Mouse (Mus musculus): ENCODE data around the gene Terb1. TPM values are rescaled to one million over a fixed set of nuclear protein-coding genes. Genes with fewer than 3 reads are reported as not detected.

Terb1 gene
- polyA plus RNA-seq, 1 experiment from 2014 or later = not detected

GRCm38 (mm10) chr8:104434826-104435354 is 74.8 kb downstream of the Terb1 start:
- ATAC-seq (ENCODE audit: insufficient read depth) = no peak
- H3K4me2 ChIP-seq = no peak overlapping the region

DNA sequence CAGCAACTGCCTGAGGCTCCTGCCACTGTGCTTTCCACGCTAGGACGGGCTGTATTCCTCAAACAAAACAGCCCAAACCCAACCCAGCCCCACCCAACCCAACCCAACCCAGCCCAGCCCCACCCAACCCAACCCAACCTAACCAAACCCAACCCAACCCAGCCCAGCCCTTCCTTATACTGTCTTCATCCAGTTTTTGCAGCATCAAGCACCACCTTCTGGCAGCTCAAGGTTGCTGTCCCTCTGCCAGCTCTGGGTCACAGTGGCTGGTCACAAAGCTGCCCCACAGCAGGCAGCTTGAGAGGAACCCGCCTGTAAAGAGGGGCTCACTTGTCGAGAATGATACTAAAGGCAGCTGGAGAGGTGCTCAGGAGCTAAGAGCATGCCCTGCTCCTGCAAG is 75.4 kb downstream of the Terb1 start:
- 50% methylated on average over 4 of the region's 4 CpGs for WGBS (ENCODE audit: insufficient replicate concordance)
- Histone ChIP-seq H3K36me3 (replicated peaks) (peaks cover 89% of the 10 kb centered on the region), H3K27ac (replicated peaks) (no peak overlapping the region), H3K9ac (no peak overlapping the region), H3K4me3 (replicated peaks) (no peak overlapping the region), H3K27me3 (no peaks in the 10 kb centered on the region), H3K4me1 (replicated peaks) (peaks cover 19% of the 10 kb centered on the region), H3K4me2 (peak overlapping the region; percentile 23), H3K9me3 (replicated peaks) (no peaks in the 10 kb centered on the region)
- ATAC-seq (ENCODE audit: insufficient read depth) = peak; percentile 68

More at GRCm38 (mm10) chr8:104434826-104435354, 74.8 kb downstream of the Terb1 start:
- peaks cover 19% of the 10 kb centered on the region for H3K4me1 ChIP-seq (replicated peaks)
- no peaks in the 10 kb centered on the region for H3K9me3 ChIP-seq (replicated peaks)
- H3K4me3 ChIP-seq (replicated peaks) = no peak overlapping the region
- no peak overlapping the region for H3K9ac ChIP-seq
- H3K27ac ChIP-seq (replicated peaks) = no peak overlapping the region
- 79% methylated on average over 18 of the region's 18 CpGs for WGBS (ENCODE audit: insufficient replicate concordance)
- peaks cover 90% of the 10 kb centered on the region for H3K36me3 ChIP-seq (replicated peaks)
- H3K27me3 ChIP-seq = no peaks in the 10 kb centered on the region

DNA sequence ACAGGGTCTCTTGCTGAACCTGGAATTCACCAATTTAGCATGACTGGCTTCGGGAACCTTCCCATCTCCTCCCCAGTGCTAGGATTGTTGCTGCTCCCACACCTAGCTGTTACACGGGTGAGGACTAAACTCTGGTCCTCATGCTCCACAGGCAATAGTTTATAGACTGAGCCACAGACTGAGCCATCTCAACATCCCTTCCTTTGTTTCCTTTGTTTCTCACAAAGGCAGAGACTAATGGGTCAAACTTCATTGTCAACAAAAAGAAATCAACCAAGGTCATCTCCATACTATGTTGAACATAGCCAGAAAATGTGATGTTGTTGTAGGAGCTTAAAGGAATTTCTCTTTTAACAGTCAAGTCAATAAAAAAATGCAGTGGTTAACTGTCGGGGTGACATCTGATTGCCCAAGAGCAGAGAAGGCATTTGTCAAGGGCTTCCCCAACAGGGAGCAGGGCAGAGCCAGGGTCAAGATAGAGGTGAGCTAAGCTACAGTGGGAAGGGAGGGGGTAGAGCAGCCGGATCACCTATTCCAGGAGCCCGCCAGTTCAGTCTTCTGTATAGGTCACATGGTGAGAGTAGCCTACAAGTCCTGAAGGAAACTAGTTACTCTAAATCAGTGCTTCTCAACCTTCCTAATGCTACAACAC is 76.4 kb downstream of the Terb1 start:
- Histone ChIP-seq H3K9ac (no peak overlapping the region), H3K27me3 (no peaks in the 10 kb centered on the region), H3K4me1 (replicated peaks) (peaks cover 19% of the 10 kb centered on the region), H3K27ac (replicated peaks) (no peak overlapping the region), H3K4me3 (replicated peaks) (no peak overlapping the region), H3K9me3 (replicated peaks) (no peaks in the 10 kb centered on the region), H3K4me2 (no peak overlapping the region), H3K36me3 (replicated peaks) (peaks cover 89% of the 10 kb centered on the region)
- WGBS (ENCODE audit: insufficient replicate concordance) = 79% methylated on average over 5 of the region's 5 CpGs
- ATAC-seq (ENCODE audit: insufficient read depth) = no peak

GRCm38 (mm10) chr8:104432656-104433055 is 77.1 kb downstream of the Terb1 start:
- H3K36me3 ChIP-seq (replicated peaks) = peaks cover 92% of the 10 kb centered on the region
- peaks cover 19% of the 10 kb centered on the region for H3K4me1 ChIP-seq (replicated peaks)
- no peak for ATAC-seq (ENCODE audit: insufficient read depth)
- no peak overlapping the region for H3K9ac ChIP-seq
- no peaks in the 10 kb centered on the region for H3K27me3 ChIP-seq
- no peak overlapping the region for H3K4me3 ChIP-seq (replicated peaks)
- no peaks in the 10 kb centered on the region for H3K9me3 ChIP-seq (replicated peaks)
- WGBS (ENCODE audit: insufficient replicate concordance) = 94% methylated on average over 6 of the region's 6 CpGs
- no peak overlapping the region for H3K4me2 ChIP-seq
- H3K27ac ChIP-seq (replicated peaks) = no peak overlapping the region

DNA sequence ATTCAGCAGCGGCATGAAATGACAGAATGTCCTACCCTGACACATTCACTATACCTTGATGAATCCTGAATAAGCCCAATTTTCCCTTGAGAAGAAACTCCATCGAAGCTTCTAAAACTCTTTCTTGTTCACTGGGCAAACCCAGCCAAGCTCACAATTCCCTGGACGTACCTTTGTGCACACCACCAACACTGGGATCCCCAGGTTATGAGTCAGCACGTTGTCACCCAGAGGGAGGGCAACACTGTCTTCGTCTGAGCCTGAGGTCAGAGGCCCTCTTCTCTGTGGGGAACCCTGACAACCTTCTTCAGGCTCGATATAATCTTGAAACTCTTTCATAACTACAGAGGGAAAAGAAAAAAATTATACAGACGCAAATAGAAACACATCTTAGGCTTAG is 79.5 kb downstream of the Terb1 start:
- H3K9me3 ChIP-seq (replicated peaks) = no peaks in the 10 kb centered on the region
- no peak overlapping the region for H3K9ac ChIP-seq
- WGBS (ENCODE audit: insufficient replicate concordance) = 74% methylated on average over 7 of the region's 7 CpGs
- H3K4me2 ChIP-seq = no peak overlapping the region
- no peaks in the 10 kb centered on the region for H3K27me3 ChIP-seq
- peaks cover 92% of the 10 kb centered on the region for H3K36me3 ChIP-seq (replicated peaks)
- no peak overlapping the region for H3K27ac ChIP-seq (replicated peaks)
- peaks cover 18% of the 10 kb centered on the region for H3K4me1 ChIP-seq (replicated peaks)
- no peak for ATAC-seq (ENCODE audit: insufficient read depth)
- no peak overlapping the region for H3K4me3 ChIP-seq (replicated peaks)

DNA sequence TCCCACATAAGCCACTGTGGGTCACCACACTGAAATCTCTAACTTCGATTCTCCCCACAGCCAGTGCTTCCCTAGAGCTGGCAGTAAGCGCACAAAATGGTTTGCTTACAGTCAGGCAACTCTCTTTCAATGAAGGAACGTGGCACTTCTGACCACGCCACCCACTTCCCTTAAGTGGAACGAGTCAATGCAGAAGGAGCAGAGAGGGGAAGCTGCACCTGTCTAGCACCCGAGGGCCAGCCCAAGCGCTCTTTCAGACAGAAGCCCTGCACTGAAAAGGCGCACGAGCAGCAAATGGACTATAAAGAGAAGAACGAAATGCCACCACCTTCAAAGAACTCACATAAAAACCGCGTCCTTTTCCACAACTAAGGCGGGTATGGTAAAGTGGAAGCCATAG is 82.0 kb downstream of the Terb1 start:
- H3K9ac ChIP-seq = no peak overlapping the region
- peaks cover 96% of the 10 kb centered on the region for H3K36me3 ChIP-seq (replicated peaks)
- no peak for ATAC-seq (ENCODE audit: insufficient read depth)
- 74% methylated on average over 13 of the region's 13 CpGs for WGBS (ENCODE audit: insufficient replicate concordance)
- no peaks in the 10 kb centered on the region for H3K27me3 ChIP-seq
- H3K4me2 ChIP-seq = no peak overlapping the region
- no peaks in the 10 kb centered on the region for H3K4me1 ChIP-seq (replicated peaks)
- no peaks in the 10 kb centered on the region for H3K9me3 ChIP-seq (replicated peaks)
- no peak overlapping the region for H3K27ac ChIP-seq (replicated peaks)
- no peak overlapping the region for H3K4me3 ChIP-seq (replicated peaks)

GRCm38 (mm10) chr8:104422313-104422712 is 87.4 kb downstream of the Terb1 start:
- H3K4me3 ChIP-seq (replicated peaks) = no peak overlapping the region
- H3K27me3 ChIP-seq = no peaks in the 10 kb centered on the region
- no peak overlapping the region for H3K27ac ChIP-seq (replicated peaks)
- no peaks in the 10 kb centered on the region for H3K4me1 ChIP-seq (replicated peaks)
- no peaks in the 10 kb centered on the region for H3K9me3 ChIP-seq (replicated peaks)
- peaks cover 95% of the 10 kb centered on the region for H3K36me3 ChIP-seq (replicated peaks)
- H3K9ac ChIP-seq = no peak overlapping the region
- WGBS (ENCODE audit: insufficient replicate concordance) = 40% methylated on average over 6 of the region's 6 CpGs
- no peak for ATAC-seq (ENCODE audit: insufficient read depth)
- no peak overlapping the region for H3K4me2 ChIP-seq

GRCm38 (mm10) chr8:104416022-104416421 is 93.7 kb downstream of the Terb1 start:
- Histone ChIP-seq H3K27me3 (no peaks in the 10 kb centered on the region), H3K36me3 (replicated peaks) (peaks cover 38% of the 10 kb centered on the region), H3K4me1 (replicated peaks) (no peaks in the 10 kb centered on the region), H3K9ac (no peak overlapping the region), H3K27ac (replicated peaks) (no peak overlapping the region), H3K4me3 (replicated peaks) (no peak overlapping the region), H3K9me3 (replicated peaks) (no peaks in the 10 kb centered on the region), H3K4me2 (no peak overlapping the region)
- WGBS (ENCODE audit: insufficient replicate concordance) = 77% methylated on average over 6 of the region's 6 CpGs
- ATAC-seq (ENCODE audit: insufficient read depth) = no peak

- Histone ChIP-seq H3K27ac (replicated peaks) (no peak overlapping the region), H3K9me3 (replicated peaks) (no peaks in the 10 kb centered on the region), H3K9ac (no peak overlapping the region), H3K4me1 (replicated peaks) (no peaks in the 10 kb centered on the region), H3K4me3 (replicated peaks) (no peak overlapping the region), H3K27me3 (no peaks in the 10 kb centered on the region), H3K4me2 (no peak overlapping the region), H3K36me3 (replicated peaks) (peaks cover 19% of the 10 kb centered on the region)
- 62% methylated on average over 3 of the region's 3 CpGs for WGBS (ENCODE audit: insufficient replicate concordance)
- no peak for ATAC-seq (ENCODE audit: insufficient read depth)
These were observed 95.5 kb downstream of the Terb1 start for GRCm38 (mm10) chr8:104414204-104414603.

GRCm38 (mm10) chr8:104413770-104414169 is 95.9 kb downstream of the Terb1 start:
- Histone ChIP-seq H3K9me3 (replicated peaks) (no peaks in the 10 kb centered on the region), H3K4me2 (no peak overlapping the region), H3K4me1 (replicated peaks) (no peaks in the 10 kb centered on the region), H3K27ac (replicated peaks) (no peak overlapping the region), H3K36me3 (replicated peaks) (peaks cover 15% of the 10 kb centered on the region), H3K27me3 (no peaks in the 10 kb centered on the region), H3K9ac (no peak overlapping the region), H3K4me3 (replicated peaks) (no peak overlapping the region)
- ATAC-seq (ENCODE audit: insufficient read depth) = no peak
- WGBS (ENCODE audit: insufficient replicate concordance) = 56% methylated on average over 4 of the region's 4 CpGs

GRCm38 (mm10) chr8:104412805-104413532 is 96.7 kb downstream of the Terb1 start:
- Histone ChIP-seq H3K9me3 (replicated peaks) (no peaks in the 10 kb centered on the region), H3K4me3 (replicated peaks) (no peak overlapping the region), H3K36me3 (replicated peaks) (peaks cover 10% of the 10 kb centered on the region), H3K4me1 (replicated peaks) (no peaks in the 10 kb centered on the region), H3K4me2 (no peak overlapping the region), H3K27me3 (no peaks in the 10 kb centered on the region), H3K9ac (no peak overlapping the region), H3K27ac (replicated peaks) (no peak overlapping the region)
- no peak for ATAC-seq (ENCODE audit: insufficient read depth)
- 61% methylated on average over 7 of the region's 7 CpGs for WGBS (ENCODE audit: insufficient replicate concordance)

Measured in liver, embryonic 15.5 days (tissue).